Mouse (Mus musculus) adrenal gland, adult 18-20 months (tissue): ENCODE data around the gene Npm1. TPM values are rescaled to one million over a fixed set of nuclear protein-coding genes. Genes with fewer than 3 reads are reported as not detected.

Experiments
- DNase-seq, 2 experiments: peaks; one replicate each; pipeline ENCODE4 v3.0.0; 2021 to 2022; ENCODE audit warnings: low spot score in 2 of 2
- total RNA-seq, 2 experiments: library from RNA; stranded (reverse); gene quantifications; 1 replicate in 1 of 2; 2 replicates in 1 of 2; pipeline ENCODE4 v1.2.3; 2021

Npm1 gene
- total RNA-seq, 2 experiments from 2014 or later: 224 to 282 TPM

DNA sequence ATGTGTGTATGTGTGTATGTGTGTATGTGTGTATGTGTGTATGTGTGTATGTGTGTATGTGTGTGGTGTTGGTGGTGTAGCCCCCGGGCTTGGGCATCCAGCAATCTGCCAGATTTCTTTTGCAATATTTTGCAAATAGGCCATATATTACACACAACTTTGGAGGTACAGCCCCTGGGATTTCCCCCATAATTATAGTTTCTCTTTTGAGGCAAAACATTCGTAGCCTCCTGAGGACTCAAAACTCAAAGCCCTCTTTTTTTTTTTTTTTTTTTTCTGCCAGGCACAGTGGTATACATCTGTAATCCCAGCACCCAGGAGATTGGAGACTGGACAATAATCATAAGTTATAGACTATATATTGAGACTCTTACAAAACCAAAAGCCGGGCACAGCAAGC is 18.8 kb upstream of the Npm1 start:
- no peak for DNase-seq

DNA sequence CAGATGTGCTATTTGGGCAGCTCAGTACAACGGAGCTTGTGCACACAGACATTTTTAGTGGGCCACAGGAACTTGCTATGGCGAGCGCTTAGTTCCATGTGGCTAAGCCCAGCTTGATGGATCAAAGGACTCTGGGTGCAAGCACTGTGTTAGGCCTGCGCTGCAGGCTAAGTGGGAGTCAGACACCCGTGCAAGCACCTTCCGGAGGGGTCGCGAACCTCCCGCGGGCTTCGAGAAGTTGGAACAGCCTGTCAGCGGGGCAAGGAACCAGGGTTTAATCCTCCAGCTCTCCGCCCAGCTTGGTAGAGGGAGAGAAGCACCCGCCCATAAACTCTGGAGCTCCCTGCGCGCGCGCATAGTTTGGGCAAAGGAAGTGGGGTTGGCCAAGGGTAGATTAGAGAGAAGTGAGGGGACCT is 17.7 kb upstream of the Npm1 start:
- no peak for DNase-seq

DNA sequence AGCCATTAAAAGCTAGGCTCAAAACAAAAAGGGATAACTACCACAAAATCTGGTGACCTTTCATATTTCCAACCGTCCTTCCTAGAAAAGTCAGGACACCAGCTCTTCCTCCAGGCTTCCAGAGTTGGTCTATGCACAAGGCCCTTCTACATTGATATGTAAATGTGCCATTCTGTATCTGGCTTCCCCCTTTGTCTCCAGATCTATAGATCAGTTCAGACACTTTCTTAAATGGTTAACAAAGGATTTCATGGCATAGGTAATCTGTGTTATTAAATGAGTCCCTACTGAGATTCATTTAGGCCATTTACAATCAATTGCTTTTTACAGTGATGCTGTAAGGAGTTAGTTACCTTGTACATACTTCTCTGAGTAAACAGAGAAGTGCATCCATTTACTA is 16.8 kb upstream of the Npm1 start:
- DNase-seq: no peak

DNA sequence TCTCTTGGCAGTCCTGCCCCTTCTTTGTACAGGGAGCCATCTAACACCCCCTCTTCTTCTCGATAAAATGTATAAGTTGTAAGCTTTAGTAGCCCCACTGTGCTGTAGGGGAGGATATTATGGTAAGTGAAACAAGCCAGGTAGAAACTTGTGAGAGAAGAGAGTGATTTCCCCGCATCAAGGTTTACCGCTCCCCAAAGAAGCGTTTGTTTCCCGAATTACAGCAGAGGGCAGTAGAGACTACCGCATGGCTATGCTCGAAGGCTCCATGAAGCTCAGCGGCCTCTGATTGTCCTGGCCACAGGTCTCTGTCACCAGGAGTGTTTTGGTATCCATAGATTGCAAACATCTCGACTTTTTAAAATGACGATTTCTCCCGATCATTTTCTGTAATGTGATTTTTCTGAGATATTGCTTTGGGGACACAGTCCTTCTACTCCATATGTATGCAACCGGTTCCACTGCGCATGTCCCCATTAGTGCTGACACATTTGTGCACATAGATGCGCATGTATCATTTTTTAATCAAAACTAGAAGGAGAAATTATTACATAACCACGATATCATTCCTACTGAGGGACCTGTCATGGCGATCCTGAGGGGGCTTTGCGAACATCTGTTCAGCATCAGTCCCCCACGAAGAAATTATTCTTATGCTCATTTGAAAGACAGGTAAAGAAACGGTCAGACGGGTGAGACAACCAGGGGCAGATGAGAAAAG is 13.7 kb upstream of the Npm1 start:
- peak in 1 of 2 experiments; percentile 27 for DNase-seq

DNA sequence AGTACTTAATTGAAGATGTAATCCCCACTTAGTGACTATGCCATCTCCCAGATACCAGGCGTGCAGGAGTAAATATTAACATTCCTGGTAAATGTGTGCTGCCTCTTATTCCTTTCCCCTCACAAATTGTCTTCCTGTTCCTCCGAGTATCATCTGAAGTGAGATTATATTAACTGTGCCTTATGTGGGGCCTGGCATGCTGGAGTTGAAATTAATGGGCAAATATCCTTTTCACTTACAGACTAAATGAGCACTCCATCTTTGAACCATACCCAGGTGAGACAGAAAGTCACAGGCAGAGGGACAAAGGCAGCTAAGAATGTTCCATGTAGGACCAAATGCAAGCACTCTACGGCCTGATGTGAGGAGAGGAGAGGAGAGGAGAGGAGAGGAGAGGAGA is 12.8 kb upstream of the Npm1 start:
- no peak for DNase-seq

DNA sequence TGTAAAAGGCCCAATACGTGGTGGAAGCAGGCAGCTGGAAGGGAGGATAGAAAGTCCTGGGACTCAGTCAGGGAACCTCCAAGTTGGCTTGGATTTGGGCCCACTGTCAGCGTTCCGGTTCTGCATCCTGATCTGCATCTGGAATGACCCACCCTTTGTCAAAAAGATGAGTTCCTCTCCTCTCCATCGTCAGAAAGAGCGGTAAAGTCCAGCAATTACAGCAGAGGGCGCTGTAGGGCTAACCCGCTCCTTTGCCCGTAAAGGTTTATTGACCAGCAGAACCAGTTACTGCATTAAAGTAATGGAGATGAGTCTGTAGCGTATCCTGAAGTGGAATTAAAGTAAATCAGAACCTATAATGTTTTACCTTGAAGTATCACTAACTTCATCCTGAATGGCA is 7.5 kb upstream of the Npm1 start:
- DNase-seq: peak; percentile 55 to 57

DNA sequence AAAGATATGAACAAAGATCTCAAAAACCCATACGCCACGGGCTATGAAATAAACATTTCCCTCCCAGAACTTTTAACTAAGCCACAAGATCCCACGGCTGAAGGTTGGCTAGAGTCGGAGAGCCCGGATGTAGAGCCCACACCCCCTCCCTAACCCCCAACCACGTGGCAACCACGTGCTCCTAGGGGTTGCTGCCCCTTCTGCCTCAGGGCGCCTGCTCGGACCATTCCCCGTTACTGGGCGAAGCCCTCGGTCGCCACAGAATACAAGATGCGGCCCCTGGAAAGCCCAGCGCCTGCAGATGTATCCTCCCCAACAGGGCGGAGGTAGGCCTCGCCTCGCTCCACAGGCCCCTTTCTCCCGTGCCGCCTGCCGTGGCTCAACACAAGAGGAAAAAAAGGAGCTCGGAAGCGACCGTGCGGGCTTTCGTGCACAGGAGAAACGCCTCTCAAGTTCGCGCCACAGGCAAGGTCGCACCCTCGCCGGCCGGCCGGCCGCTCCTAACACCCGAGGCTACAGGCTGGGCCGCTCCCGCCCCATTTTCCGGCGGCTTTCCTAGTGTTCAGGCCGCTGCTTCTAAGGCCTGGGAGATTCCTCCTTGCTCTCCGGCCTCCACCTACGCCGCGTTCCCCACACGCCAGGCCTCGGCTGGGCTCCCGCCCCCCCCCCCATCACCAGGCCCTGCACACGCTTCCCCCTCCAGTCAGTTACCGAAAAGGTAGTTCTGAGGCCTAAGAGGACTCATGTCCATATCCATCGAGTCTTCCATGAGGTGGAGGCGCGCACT is 602 bp downstream of the Npm1 start:
- DNase-seq: peak; percentile 66 to 68

DNA sequence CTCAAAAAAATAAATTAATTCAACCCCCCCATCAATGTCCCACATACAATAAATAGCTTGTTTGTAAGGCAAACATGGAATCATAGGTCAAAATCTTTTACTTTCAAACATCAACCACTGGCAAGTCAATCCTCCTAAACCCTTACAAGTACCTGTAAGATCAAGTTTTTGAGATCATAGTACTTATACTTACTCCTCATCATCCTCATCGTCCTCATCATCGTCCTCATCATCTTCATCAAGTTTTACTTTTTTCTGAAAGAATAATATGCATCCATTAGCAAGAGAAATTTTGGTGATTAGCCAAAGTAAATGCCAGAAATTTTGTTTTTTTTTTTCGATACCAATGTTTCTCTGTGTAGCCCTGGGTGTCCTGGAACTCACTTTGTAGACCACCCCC is 3.3 kb downstream of the Npm1 start:
- no peak for DNase-seq

DNA sequence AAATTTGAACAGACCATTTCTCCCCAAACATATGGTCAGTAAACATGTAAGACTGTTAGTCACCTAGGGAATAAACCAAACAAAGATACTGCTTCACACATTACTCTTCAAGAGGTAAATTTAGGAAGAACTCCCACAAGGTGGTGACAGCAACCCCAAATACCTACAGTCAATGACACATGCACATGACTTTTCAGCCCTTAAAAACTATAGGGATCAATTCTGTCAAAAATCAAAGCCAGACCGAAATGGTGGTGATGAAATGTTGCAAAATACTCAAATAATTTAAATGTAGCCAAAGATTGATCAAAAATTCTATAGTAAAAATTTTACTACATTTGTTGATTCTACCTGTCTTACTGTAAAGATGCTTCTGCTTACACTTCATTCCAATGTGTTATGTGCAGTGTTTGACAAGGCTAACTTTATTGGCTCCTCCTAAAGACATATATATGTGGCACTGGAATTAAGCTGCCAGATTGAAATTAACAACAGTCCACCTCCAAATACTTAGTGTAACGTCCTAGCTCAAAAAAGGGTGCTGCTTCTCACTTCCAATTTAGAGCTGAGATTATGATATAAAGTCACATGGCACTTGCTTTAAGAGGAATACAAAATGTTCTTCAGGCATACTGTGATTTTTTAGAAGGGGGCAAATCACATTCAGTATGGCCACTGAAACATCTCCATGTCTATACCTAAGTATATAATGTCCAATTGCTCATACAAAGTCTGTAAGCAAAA is 5.4 kb downstream of the Npm1 start:
- DNase-seq: no peak

DNA sequence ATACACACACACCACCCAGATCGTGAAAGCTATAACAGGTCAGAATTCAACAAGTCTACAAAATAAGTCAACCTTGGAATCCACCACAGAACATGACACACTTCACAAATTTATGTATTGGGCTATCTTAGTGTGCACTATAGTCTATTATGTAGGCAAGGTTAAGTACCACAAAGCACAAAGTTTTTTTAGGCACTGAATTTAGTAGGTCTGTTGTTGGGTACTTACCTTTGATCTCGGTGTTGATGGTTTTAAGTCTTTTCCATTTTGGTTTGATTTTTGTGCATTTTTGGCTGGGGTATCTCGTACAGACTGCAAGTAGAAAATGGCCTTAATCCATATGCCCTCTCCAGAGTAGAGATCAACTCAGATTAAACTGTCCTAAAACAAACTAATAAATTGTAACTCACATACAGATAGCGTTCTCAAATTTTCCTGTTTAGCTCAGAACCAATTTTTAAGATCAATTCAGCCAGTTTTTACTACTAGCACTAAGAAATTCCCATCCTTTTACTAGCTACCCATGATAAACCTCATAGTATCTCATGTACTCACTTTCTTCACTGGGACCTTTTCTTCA is 6.5 kb downstream of the Npm1 start:
- no peak for DNase-seq

DNA sequence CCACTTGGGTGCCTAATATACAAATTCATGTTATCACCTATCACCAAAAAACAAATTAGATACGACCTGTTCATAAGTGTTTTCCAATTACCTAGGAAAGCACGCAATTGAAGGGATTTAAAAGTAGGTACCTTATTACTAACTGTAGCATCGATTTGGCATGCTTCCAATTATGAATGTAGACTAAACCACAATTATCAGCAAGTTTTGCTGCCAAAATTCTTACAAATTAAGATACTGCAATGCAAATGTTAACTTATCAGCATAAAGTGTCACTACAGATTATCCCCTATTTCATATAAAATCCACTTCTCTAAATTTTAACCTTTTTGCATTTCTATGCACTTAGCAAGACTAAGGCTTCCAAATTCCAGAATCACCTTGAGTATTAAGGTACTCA is 8.5 kb downstream of the Npm1 start:
- DNase-seq: no peak

DNA sequence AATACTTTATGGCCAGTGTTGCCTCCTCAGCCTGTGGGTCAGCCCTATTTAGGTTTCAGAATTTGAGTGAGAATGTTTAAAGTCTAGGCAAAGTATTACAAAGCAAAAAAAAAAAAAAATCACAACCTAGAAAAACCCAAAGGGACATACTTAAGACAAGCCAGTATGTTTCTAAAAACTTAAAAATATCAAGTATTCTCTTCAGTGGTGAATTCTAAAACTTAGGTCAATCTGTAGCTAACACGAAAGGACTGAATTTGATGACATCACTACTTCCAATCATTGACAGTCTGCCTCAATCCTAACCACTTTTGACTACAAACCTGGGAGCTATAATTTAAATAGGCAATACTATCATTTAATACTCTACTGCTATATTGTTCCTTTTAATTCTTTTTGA is 10.0 kb downstream of the Npm1 start:
- DNase-seq: no peak

DNA sequence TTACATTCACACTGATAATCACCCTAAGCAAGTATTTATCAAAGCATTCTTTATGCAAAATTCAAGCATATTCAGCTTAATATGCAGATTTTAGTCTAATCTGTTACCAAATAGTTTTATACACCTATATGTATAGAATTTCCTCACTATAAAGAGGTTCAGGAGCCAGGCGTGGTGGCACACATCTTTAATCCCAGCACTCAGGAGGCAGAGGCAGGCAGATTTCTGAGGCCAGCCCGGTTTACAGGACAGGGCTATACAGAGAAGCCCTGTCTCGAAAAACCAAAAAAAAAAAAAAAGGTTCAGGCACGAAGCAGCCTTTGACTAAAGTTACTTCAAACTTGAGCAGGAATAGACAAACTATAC is 11.2 kb downstream of the Npm1 start:
- no peak for DNase-seq

DNA sequence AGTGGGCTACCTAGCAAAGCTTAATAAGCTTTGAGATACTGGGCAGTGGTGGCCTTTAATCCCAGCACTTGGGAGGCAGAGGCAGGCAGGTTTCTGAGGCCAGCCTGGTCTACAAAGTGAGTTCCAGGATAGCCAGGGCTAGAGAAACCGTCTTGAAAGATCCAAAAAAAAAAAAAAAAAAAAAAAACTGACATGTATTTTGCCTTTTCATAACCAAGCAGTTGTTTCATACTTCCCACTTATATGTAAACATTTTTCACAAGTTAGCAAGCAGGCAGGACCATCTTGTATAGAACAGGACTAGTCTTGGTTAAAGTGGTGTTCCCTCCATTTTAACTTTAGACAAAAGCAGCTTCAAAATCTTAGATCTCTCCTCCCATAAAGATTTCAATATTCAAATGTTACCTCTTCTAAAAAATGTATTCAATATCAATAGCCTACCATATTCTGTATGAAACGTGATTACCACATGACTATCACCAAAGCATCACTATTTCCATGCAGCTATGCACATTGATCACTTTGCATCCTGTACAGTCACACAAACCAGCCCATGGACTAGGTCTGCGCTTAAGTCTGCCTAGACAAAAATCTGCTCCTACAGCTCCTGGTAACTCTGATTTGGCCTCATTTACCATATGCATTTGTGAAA is 11.8 kb downstream of the Npm1 start:
- no peak for DNase-seq

DNA sequence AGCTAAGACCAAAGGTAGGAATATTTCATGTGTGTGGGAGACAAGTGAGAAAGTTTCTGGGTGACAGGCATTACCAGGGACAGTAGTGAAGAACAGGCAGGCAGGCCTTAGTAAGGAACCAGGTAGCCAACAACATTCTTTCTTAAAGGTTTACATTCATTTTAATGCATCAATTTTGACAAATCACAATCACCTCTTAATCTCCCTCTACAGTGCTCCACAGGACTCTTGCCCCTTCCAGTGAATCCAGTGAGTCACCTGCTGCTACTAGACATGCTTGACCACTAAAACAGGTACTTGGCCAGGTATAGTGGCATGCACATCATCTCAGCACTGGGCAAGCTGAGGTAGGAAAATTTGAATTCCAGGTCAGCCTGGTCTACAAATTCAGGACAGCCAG is 12.6 kb downstream of the Npm1 start:
- no peak for DNase-seq

DNA sequence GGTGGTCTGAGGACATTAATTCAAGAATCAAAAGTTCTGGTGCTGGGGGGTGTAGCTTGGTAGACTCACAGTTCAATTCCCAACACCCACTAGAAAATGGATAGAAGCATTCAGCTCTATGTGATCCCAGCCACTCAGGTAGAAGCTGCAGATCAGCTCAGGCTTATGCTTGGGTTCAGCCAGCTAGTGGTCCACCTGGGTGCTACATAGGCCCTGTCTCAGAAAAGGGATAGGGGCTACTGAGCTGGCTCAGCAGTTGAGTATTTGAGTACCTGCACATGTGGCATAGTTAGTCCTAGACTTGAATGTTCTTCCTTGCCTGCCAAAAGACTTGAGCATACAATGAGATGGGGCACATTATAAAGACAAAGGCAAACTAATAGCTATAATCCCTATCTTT is 13.6 kb downstream of the Npm1 start:
- DNase-seq: no peak

DNA sequence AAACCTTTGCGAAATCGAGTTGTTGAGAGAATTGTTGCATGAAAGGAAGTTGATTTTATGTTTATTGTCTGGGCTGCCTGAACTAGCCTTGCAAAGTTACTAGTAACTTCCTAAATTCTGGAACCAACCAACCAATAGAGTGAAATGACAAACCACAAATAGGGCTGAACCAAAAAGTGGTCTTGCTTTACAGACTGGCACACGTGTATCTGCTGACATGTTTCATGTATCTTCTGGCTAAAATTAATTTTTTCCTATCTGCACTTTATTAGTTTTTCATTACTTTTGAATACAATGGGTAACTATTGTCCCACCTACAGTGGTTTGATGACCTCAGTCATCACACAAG is 13.9 kb downstream of the Npm1 start:
- DNase-seq: no peak

DNA sequence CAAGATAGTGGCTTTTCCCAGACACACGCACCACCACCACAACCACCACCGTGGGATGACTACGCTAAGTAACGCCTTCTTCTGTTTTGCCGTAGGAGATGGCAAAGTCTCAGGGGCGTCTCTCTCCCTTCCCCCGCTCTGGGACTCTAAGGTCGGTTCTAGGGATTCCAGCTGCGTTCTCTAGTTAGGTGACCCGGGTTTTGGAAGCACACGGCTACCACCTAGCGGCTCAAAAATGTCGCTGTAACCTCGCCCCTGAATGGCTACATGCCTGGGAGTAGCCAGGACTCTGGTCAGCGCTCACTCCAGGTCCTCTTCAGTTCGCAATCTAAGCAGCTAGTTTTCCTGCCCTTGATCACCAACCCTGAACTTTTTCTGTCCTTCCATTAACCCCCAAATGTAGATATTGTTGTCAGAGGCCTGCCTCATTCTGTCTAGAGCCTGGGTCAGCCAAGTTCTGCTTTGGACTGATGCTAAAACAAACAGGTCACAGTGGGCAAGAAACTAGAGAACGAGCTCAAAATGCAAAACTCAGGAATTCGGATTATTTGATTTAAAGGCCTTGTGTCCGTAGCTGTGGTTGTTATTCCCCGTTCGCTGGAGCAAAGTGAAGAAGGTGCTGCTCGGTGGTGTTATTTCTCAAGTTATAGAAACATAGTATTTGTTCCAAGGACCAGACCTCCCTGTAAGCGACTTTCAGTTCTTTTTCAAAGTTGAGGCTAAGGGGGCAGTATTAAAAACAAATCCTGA is 14.5 kb downstream of the Npm1 start:
- peak; percentile 67 to 71 for DNase-seq

DNA sequence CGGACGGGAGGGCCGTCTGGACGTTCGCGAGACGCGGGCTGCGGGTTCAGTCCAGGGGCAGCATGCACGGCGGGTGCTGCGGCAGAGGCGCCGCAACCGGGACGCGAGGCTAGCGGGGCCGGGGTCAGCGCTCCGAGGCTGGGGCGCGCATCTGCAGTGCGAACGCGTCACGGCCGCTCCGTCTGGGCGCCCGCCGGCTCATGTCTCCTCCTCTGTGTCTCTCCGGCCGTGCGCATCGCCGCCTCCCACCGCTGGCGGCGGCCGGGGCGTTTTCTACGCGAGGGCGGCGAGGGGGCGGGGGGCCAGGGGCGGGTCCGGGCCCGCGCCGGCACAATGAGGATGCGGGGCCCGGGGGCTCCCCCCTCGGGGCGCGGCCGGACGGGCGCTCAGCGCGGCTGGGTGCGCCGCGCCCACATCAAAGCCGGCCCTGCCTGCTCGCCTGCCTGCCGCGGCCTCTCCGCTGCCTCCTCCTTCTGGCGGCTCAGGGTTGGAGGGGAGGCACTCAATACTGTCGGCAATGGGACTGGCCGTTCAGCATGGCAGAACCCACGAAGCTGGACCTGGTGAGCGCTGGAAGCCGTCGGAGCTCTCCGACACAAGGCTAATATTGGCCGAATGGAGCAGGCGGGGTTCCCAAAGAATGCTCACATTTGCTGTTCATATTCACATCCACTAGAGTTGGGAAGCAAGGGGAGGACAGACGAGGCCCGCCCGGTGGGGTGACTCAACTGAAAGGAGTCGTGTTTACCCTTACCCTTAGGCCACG is 15.3 kb downstream of the Npm1 start:
- peak; percentile 39 to 50 for DNase-seq

DNA sequence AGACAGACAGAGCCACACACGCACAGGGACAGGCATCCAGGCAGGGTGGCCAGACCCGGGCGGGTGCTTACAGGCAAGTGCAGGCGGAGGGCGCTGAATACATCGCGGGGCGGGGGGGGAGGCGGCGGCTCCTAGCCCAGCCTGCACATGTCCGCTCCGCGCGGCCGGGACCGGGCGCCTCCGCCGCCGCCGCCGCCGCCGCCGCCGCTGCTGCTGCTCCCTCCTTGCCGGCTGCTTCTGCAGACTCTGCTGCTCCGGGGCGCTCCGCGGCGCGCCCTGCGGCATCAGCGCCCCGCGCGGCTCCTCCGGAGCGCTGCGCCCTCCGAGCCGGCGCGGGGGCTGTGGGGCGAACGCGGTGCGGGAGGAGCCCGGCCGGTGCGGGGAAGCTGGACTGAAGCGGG is 15.8 kb downstream of the Npm1 start, which contains the start of gene Fgf18:
Gene Fgf18 (minus strand): TSS at position 230 of the 401 bp plus-strand sequence.
- DNase-seq: peak; percentile 29 to 35
